Mouse (Mus musculus) c-Kit-negative CD71-positive TER-119-positive erythroid progenitor cells, embryonic 14.5 days (primary cell): ENCODE data around the gene Zfp219.

Experiments used
- DNase-seq: peaks from one replicate; pipeline ENCODE4 v3.0.0-alpha.2; 2013; ENCODE audit warnings: low read depth, low spot score

Gene Zfp219

GRCm38 (mm10) chr14:52018248-52019050, 2.1 kb downstream of the Zfp219 start:
- no peak for DNase-seq

GRCm38 (mm10) chr14:52017662-52018061, 2.9 kb downstream of the Zfp219 start:
- DNase-seq = no peak

- no peak for DNase-seq
Observed at GRCm38 (mm10) chr14:52016625-52017405, 3.7 kb downstream of the Zfp219 start.

- DNase-seq = no peak
Observed at GRCm38 (mm10) chr14:52015445-52016100, 5.0 kb downstream of the Zfp219 start, which contains the start of gene Tmem253. TSS of gene Tmem253 (plus strand) at chr14:52015658.

- DNase-seq = no peak
Observed at GRCm38 (mm10) chr14:52014761-52015311, 5.7 kb downstream of the Zfp219 start.

- no peak for DNase-seq
Observed at GRCm38 (mm10) chr14:52014271-52014760, 6.2 kb downstream of the Zfp219 start.

- no peak for DNase-seq
Observed at GRCm38 (mm10) chr14:52013771-52014219, 6.7 kb downstream of the Zfp219 start.

GRCm38 (mm10) chr14:52013021-52013610, 7.4 kb downstream of the Zfp219 start:
- no peak for DNase-seq

GRCm38 (mm10) chr14:52012553-52012952, 8.0 kb downstream of the Zfp219 start:
- DNase-seq = no peak

- no peak for DNase-seq
Observed at GRCm38 (mm10) chr14:52012085-52012484, 8.4 kb downstream of the Zfp219 start.

- DNase-seq = no peak
Observed at GRCm38 (mm10) chr14:52011683-52012082, 8.8 kb downstream of the Zfp219 start.

- no peak for DNase-seq
Observed at GRCm38 (mm10) chr14:52010446-52011111, 10.0 kb downstream of the Zfp219 start.

GRCm38 (mm10) chr14:52009841-52010240, 10.7 kb downstream of the Zfp219 start:
- no peak for DNase-seq

GRCm38 (mm10) chr14:52009361-52009760, 11.2 kb downstream of the Zfp219 start:
- no peak for DNase-seq

GRCm38 (mm10) chr14:52008321-52009203, 12.0 kb downstream of the Zfp219 start:
- peak; percentile 62 for DNase-seq

GRCm38 (mm10) chr14:52006771-52007170, 13.8 kb downstream of the Zfp219 start:
- DNase-seq = no peak

- DNase-seq = no peak
Observed at GRCm38 (mm10) chr14:52006241-52006640, 14.3 kb downstream of the Zfp219 start.

GRCm38 (mm10) chr14:52005616-52006015, 14.9 kb downstream of the Zfp219 start:
- DNase-seq = no peak

GRCm38 (mm10) chr14:52005141-52005540, 15.4 kb downstream of the Zfp219 start:
- no peak for DNase-seq
